Mouse (Mus musculus): ENCODE data around the gene Celsr1.

DNA sequence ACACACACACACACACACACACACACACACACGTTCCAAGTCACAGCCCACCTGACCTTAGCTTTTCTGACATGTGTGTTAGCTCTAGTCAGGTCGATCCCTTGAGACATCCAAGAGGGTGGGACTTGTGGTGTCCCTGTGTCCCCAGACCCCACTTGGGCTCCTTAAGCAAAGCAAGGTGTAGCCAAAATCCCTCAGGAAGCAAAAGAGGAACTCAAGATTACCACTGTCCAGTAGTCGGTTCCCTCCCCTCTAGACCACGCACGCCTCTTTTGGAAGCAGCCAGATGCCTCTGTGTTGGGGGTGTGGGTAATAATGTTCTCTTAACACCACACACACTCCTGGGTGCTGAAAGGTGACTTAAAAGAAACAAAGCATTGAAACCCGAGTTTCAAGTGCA, 80.1 kb downstream of the Celsr1 start:
- TF ChIP-seq CTCF (IDR thresholded peaks at IDR 0.05; ENCODE audit: borderline replicate concordance, insufficient read depth, low read depth, low read length) (no peak), POLR2A (IDR thresholded peaks at IDR 0.05; ENCODE audit: borderline replicate concordance, insufficient read depth, low read length) (no peak)
